Mouse (Mus musculus) G1E (cell line): Measurements from ENCODE around the gene Ddit4. TPM values are rescaled to one million over a fixed set of nuclear protein-coding genes. Genes with fewer than 3 reads are reported as not detected.

Experiments
- ATAC-seq: 2 replicates; pipeline ENCODE4 v1.8.0; 2016; ENCODE audit warnings: mild to moderate bottlenecking; ENCODE audit not compliant: insufficient number of reproducible peaks, poor library complexity, low FRiP score, severe bottlenecking; ENCODE audit errors: extremely low read depth
- DNase-seq: peaks from one replicate; pipeline ENCODE4 v3.0.0; 2012; ENCODE audit warnings: low spot score
- H3K27me3 ChIP-seq: 2 replicates; pipeline ENCODE4 v1.6.1; 2012; ENCODE audit warnings: mild to moderate bottlenecking, low read length, inconsistent platforms; ENCODE audit not compliant: insufficient read depth
- H3K36me3 ChIP-seq: replicated peaks from 2 replicates; pipeline ENCODE3; 2012; ENCODE audit warnings: mild to moderate bottlenecking, inconsistent platforms
- H3K4me1 ChIP-seq: 2 replicates; pipeline ENCODE4 v1.6.1; 2012; ENCODE audit warnings: low read depth, low read length, inconsistent platforms, mixed read lengths; ENCODE audit not compliant: insufficient read depth
- H3K4me3 ChIP-seq: 2 replicates; pipeline ENCODE4 v1.5.1; 2012; ENCODE audit warnings: low read depth, mild to moderate bottlenecking, inconsistent platforms, low read length, moderate library complexity, mixed read lengths
- H3K9me3 ChIP-seq: replicated peaks from 2 replicates; pipeline ENCODE4 v1.6.1; 2012; ENCODE audit warnings: inconsistent platforms
- CTCF ChIP-seq: IDR thresholded peaks from 2 replicates; pipeline ENCODE4 v1.5.1; 2012; ENCODE audit warnings: low read depth, low read length, inconsistent platforms, mixed read lengths
- GATA1 ChIP-seq: IDR thresholded peaks from 2 replicates; pipeline ENCODE4 v1.6.1; 2012; ENCODE audit warnings: borderline replicate concordance, low read length, inconsistent platforms, mixed read lengths
- GATA2 ChIP-seq: IDR thresholded peaks from 2 replicates; pipeline ENCODE4 v1.6.1; 2012; ENCODE audit warnings: low read depth, low read length, inconsistent platforms, borderline replicate concordance
- POLR2AphosphoS5 ChIP-seq: IDR thresholded peaks from 2 replicates; pipeline ENCODE4 v1.6.1; 2012; ENCODE audit warnings: low read depth, low read length, inconsistent platforms; ENCODE audit not compliant: insufficient replicate concordance
- TAL1 ChIP-seq: conservative IDR thresholded peaks from 2 replicates; pipeline ENCODE4 v1.6.1; 2012; ENCODE audit warnings: low read depth, low read length, inconsistent platforms, mixed read lengths
- polyA plus RNA-seq: library from polyadenylated mRNA; stranded (reverse); fragments of >175 nt; gene quantifications from 2 replicates; pipeline ENCODE4 v1.2.3, GENCODE M21; 2012
- total RNA-seq, 2 experiments: library from RNA; stranded (forward) in 1 of 2; stranded (reverse) in 1 of 2; fragments of 200-1000 nt in 1 of 2; fragments of >200 nt in 1 of 2; fragmentation: Nextera tagmentation in 1 of 2; gene quantifications; 2 replicates each; pipeline ENCODE4 v1.2.3; 2014 to 2017

Gene Ddit4
- total and polyA plus RNA-seq, 3 experiments: 9.9 to 28.5 (median 27.7) TPM

DNA sequence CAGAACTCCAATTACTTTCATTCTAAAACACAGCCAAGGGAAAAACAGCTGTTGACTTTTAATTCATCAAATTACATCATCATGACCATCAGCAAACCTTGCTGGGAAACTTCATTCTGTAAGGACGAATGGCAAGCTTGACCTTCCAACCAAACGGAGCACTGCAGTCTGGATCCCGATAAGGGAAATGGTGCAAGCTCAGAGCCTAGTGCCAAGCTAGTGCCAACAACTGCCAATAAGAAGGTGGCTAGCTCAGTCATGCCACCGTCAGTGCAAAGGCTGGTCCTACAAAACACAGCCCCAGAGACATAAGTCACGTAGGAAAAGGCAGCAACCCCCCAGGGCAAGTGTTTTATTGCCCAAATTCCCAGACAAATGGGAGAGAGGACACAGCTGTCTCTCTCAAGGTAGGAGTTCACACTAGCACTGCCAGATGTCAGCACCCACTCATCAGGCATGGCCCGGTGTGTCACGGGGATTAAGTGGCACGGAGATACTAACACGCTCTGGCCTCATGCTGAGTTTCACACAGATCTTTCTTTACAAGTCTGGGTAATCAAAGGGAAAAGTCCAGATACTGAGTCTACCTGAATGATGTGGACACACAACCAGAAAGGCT is 39.7 kb upstream of the Ddit4 start:
- TF ChIP-seq GATA2 (no peak), GATA1 (no peak), TAL1 (no peak), CTCF (no peak), POLR2AphosphoS5 (no peak)
- 0 out of 2 replicates have a peak, but pooled peaks cover 3% of the 10 kb centered on the region for H3K4me1 ChIP-seq
- no peak for DNase-seq
- no peak overlapping the region for H3K4me3 ChIP-seq
- H3K27me3 ChIP-seq: no peaks in the 10 kb centered on the region
- H3K9me3 ChIP-seq: no peaks in the 10 kb centered on the region
- H3K36me3 ChIP-seq: peaks cover 88% of the 10 kb centered on the region
- no peak for ATAC-seq

DNA sequence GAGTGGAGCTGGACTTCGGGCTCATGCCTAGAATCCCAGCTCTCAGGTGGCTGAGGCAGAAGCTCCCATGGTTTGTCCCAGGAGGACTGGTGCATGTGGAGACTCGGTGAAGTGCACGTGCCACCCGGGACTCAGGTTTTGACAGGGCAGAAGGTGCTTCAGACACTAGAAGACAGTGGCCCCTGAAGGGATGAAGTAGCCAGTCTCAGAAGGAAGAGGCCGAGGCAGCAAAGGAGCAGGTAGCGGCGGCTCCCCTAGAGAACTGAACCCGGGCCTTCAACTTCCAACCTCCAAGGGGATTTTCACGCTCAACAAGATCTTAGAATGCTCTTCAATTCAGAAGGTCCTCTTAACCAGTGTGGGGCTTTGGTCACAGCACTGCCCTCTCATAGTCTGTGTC is 38.8 kb upstream of the Ddit4 start:
- Histone ChIP-seq H3K4me1 (0 out of 2 replicates have a peak, but pooled peaks cover 3% of the 10 kb centered on the region), H3K4me3 (no peak overlapping the region), H3K27me3 (no peaks in the 10 kb centered on the region), H3K9me3 (no peaks in the 10 kb centered on the region), H3K36me3 (peaks cover 88% of the 10 kb centered on the region)
- DNase-seq: no peak
- no peak for TF ChIP-seq CTCF
- TF ChIP-seq GATA2: no peak
- TF ChIP-seq GATA1: no peak
- TF ChIP-seq TAL1: no peak
- no peak for TF ChIP-seq POLR2AphosphoS5
- no peak for ATAC-seq

GRCm38 (mm10) chr10:59988036-59988435 is 36.4 kb upstream of the Ddit4 start:
- TF ChIP-seq GATA2 (no peak), POLR2AphosphoS5 (no peak), GATA1 (no peak), CTCF (no peak), TAL1 (no peak)
- H3K9me3 ChIP-seq: no peaks in the 10 kb centered on the region
- H3K27me3 ChIP-seq: no peaks in the 10 kb centered on the region
- DNase-seq (no peak), ATAC-seq (no peak)
- no peak overlapping the region for H3K4me3 ChIP-seq
- peaks cover 87% of the 10 kb centered on the region for H3K36me3 ChIP-seq
- 0 out of 2 replicates have a peak, but pooled peaks cover 3% of the 10 kb centered on the region for H3K4me1 ChIP-seq

DNA sequence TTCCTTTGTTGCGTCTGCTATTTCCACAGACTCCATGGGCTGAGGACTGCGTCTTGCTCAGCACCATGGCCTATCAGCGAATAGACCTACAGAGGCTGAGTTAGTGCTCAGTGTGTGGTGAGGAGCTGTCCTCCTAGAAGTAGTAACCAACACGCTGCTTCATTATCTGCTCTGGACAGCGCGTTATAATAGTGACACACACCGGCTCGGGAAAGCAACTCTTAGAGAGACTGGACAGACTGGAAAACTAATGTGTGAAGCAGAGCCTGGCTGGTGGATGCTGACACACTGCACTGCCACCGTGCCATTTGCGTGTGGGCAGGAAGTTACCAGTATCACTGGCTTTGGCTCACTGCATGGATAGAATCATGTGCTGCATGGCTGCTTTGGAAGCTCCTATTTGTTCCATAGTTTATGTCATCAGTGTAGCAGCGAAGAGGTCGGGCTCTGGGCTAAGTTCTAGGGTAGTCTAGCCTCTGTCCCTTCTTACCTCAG is 30.8 kb upstream of the Ddit4 start:
- Histone ChIP-seq H3K9me3 (no peaks in the 10 kb centered on the region), H3K4me1 (peaks cover 9% of the 10 kb centered on the region), H3K27me3 (no peaks in the 10 kb centered on the region), H3K36me3 (peaks cover 42% of the 10 kb centered on the region), H3K4me3 (no peak overlapping the region)
- no peak for DNase-seq
- no peak for ATAC-seq
- no peak for TF ChIP-seq POLR2AphosphoS5
- TF ChIP-seq GATA2: no peak
- TF ChIP-seq GATA1: no peak
- no peak for TF ChIP-seq TAL1
- no peak for TF ChIP-seq CTCF

GRCm38 (mm10) chr10:59981792-59982191 is 30.2 kb upstream of the Ddit4 start:
- DNase-seq: no peak
- Histone ChIP-seq H3K27me3 (no peaks in the 10 kb centered on the region), H3K4me1 (peaks cover 9% of the 10 kb centered on the region), H3K9me3 (no peaks in the 10 kb centered on the region), H3K36me3 (peaks cover 36% of the 10 kb centered on the region), H3K4me3 (no peak overlapping the region)
- TF ChIP-seq CTCF (no peak), POLR2AphosphoS5 (no peak), TAL1 (no peak), GATA2 (no peak), GATA1 (no peak)
- ATAC-seq: no peak

DNA sequence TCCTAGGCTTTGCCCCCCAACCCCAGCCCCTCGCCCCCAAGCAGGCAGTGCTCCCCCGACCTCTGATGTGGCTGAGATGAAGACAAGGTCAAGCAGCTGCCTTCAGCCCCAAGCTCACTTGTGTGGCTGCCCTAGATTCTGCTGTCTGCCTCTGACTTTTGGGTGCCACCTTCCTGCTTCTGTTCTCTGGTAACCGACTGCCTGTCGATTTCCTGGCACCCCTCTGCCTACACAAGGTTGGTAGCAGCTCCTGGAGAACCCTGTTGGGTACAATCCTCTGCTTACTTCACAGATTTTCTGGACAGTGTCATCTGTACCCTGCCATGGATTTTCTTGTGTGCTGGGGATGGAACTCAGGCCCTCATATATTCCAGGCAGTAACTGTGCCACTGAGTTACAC is 29.7 kb upstream of the Ddit4 start:
- Histone ChIP-seq H3K27me3 (no peaks in the 10 kb centered on the region), H3K9me3 (no peaks in the 10 kb centered on the region), H3K36me3 (peaks cover 33% of the 10 kb centered on the region), H3K4me1 (peaks cover 9% of the 10 kb centered on the region), H3K4me3 (no peak overlapping the region)
- TF ChIP-seq GATA2 (no peak), CTCF (no peak), GATA1 (no peak), POLR2AphosphoS5 (no peak), TAL1 (no peak)
- DNase-seq: no peak
- no peak for ATAC-seq
